Mouse (Mus musculus) heart, adult 2 months (tissue): ENCODE results near the gene Cd69.
A peak's percentile ranks its signal among the peaks of the same experiment; 100 is the strongest.

Experiments used
- CTCF ChIP-seq: fragments of 200-600 bp; IDR thresholded peaks from 2 replicates; pipeline ENCODE4 v1.8.1; 2022; ENCODE audit warnings: antibody characterized with exemption, mild to moderate bottlenecking, moderate library complexity
- POLR2A ChIP-seq: fragments of 200-500 bp; IDR thresholded peaks from 2 replicates; pipeline ENCODE4 v1.6.1; 2011; ENCODE audit warnings: mild to moderate bottlenecking, low read depth, low read length, control low read depth; ENCODE audit not compliant: insufficient read depth

DNA sequence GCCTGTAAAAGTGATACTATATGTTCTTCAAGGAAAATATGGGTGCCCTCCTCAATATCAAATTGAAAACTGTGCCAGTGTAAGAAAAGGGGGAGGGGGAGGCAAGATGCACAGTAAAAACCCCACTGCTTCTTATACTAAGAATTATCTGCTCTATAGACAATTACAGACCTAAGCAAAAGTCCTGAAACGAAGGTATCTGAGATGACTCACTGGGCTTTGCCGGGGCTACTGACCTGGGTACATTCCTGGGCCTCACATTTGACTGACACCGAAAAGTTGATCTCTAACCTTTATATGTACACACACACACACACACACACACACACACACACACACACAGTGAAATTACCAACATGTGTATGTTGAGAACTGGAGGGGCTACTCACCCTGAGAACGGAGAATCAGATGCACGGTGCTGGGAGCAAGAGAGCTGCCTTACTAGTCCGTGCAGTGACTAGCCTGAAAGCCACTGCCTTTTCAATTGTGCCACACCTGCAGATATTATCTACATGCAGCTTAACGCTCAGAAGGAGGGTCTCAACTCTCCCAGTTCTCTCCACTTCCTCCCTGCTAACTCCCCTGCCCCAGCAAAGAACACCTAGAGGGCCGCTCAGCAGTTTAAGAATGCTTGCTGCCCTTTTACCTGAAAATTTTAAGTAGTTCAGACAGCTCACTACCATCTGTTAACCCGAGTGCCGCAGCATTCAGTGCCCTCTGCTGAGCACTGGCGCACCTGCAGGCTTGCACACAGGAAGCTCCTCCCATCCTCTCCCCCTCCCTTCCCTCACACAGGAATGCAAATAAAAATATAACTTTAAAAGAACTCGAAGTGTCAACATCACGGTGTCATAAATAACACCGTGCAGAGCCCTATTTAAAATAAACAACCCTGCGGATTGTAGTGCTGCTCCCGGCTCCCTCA is 37.6 kb downstream of the Cd69 start:
- TF ChIP-seq POLR2A: peak; percentile 73
- no peak for TF ChIP-seq CTCF
